Mouse (Mus musculus) bone marrow macrophage, adult 2 months (primary cell): Measurements from ENCODE around the gene Srek1ip1.

Experiments
- CTCF ChIP-seq: IDR thresholded peaks from 2 replicates; pipeline ENCODE4 v1.5.1; 2012; ENCODE audit warnings: low read depth, mild to moderate bottlenecking, low read length, moderate library complexity
- POLR2A ChIP-seq: IDR thresholded peaks from 2 replicates; pipeline ENCODE4 v1.6.1; 2012; ENCODE audit warnings: mild to moderate bottlenecking, low read depth, low read length, borderline replicate concordance

DNA sequence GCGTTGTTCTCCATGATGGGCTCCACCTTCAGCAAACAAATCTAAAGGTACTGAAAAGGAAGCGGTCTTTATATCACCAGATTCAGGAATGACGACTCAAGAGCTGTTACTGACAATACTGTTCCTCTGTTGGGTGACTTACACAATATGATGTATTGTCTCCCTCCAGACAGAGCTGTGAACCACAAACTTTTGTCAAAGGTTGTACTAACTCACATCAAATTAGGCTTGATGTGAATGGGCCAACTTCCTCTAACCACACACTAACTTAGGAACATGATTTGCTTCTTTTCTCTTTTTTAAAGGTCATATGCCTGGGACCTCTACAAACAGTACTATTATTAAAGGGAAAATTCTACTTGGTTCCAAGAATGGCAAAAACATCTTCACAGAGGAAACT, 29.1 kb upstream of the Srek1ip1 start:
- TF ChIP-seq POLR2A (no peak), CTCF (no peak)
